Mouse (Mus musculus) lung, postnatal 0 days (tissue): ENCODE measurements around the gene Plekhm1.

Experiments used
- CTCF ChIP-seq: IDR thresholded peaks from 2 replicates; pipeline ENCODE4 v1.5.1; 2016; ENCODE audit warnings: antibody characterized with exemption, mild to moderate bottlenecking
- EP300 ChIP-seq: IDR thresholded peaks from 2 replicates; pipeline ENCODE4 v1.6.1; 2016; ENCODE audit warnings: antibody characterized with exemption, mild to moderate bottlenecking, control low read depth

GRCm38 (mm10) chr11:103330651-103331319 is 81.7 kb downstream of the Plekhm1 start:
- TF ChIP-seq EP300 (no peak), CTCF (peak; percentile 37)
